Mouse (Mus musculus): Measurements from ENCODE around the gene Tmem50b.

GRCm38 (mm10) chr16:91606958-91607357 is 9.4 kb upstream of the Tmem50b start:
- TF ChIP-seq CTCF (IDR thresholded peaks at IDR 0.05; ENCODE audit: extremely low read depth, insufficient read depth, low read length) (no peak), POLR2A (IDR thresholded peaks at IDR 0.05; ENCODE audit: extremely low read depth, insufficient read depth, low read length) (no peak)
